Mouse (Mus musculus): ENCODE measurements around the gene Stat3.

DNA sequence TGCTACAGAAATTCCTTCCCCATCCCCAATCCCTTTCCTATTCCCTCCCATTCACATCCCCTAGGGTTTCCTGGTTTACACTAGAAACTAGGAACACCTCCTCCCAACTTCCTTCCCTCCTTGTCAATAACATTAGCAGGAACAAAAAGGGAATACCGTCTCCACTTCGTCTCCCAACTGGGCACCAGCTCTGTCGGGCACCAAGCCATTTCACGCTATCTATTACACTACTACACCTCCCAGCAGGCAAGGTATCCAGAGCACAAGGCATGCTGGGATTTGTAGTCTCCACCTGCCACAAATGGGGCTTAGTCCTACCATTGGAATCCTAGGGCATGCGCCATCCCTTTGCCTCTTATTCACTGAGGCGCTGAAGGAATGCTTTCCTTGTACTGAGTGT lies 21.2 kb upstream of the Stat3 start:
- TF ChIP-seq POLR2A (IDR thresholded peaks at IDR 0.05; ENCODE audit: low read depth, low read length) (no peak), CTCF (IDR thresholded peaks at IDR 0.05; ENCODE audit: extremely low read depth, insufficient read depth, insufficient read length, insufficient replicate concordance) (no peak)
